Mouse (Mus musculus): ENCODE measurements around the gene 1700012P22Rik. TPM values are rescaled to one million over a fixed set of nuclear protein-coding genes. Genes with fewer than 3 reads are reported as not detected.

1700012P22Rik gene
- polyA plus RNA-seq, 1 experiment: not detected

DNA sequence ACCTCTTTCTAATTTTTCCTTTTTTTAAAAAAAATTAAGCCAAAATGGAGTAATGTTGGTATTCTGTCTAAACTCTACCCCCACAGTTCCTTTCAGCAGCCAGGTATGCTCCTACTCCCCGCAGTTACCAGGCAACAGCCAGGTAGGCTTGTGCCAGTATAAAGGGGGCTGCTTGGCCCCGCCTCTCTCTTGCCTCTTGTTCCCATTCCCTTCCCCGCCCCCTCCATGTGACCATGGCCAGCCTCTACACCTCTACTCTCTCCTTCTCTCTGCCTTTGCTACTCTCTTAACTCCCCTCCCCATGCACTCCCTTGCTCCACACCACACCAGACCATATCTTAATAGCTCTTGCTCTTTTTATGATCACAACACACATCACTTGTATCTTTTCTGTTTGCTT is 32.3 kb downstream of the 1700012P22Rik start:
- 97% methylated on average over 3 of the region's 3 CpGs for WGBS
- TF ChIP-seq POLR2A (IDR thresholded peaks at IDR 0.05; ENCODE audit: control insufficient read depth, extremely low read depth, insufficient read depth, low read length, poor library complexity) (no peak), CTCF (IDR thresholded peaks at IDR 0.05; ENCODE audit: borderline replicate concordance, control insufficient read depth, extremely low read depth, insufficient read depth, low read length, poor library complexity) (no peak)
- Histone ChIP-seq H3K27me3 (ENCODE audit: control insufficient read depth, insufficient read depth, low read length) (no peaks in the 10 kb centered on the region), H3K4me3 (ENCODE audit: control insufficient read depth, insufficient read depth, low read length) (no peak overlapping the region), H3K4me1 (replicated peaks; ENCODE audit: control insufficient read depth, insufficient read depth, low read length) (0 out of 2 replicates have a peak, but pooled peaks cover 3% of the 10 kb centered on the region), H3K27ac (ENCODE audit: control insufficient read depth, insufficient read depth, low read length) (no peak overlapping the region), H3K36me3 (ENCODE audit: control insufficient read depth, insufficient read depth, low read length) (no peaks in the 10 kb centered on the region)
- DNase-seq: no peak

DNA sequence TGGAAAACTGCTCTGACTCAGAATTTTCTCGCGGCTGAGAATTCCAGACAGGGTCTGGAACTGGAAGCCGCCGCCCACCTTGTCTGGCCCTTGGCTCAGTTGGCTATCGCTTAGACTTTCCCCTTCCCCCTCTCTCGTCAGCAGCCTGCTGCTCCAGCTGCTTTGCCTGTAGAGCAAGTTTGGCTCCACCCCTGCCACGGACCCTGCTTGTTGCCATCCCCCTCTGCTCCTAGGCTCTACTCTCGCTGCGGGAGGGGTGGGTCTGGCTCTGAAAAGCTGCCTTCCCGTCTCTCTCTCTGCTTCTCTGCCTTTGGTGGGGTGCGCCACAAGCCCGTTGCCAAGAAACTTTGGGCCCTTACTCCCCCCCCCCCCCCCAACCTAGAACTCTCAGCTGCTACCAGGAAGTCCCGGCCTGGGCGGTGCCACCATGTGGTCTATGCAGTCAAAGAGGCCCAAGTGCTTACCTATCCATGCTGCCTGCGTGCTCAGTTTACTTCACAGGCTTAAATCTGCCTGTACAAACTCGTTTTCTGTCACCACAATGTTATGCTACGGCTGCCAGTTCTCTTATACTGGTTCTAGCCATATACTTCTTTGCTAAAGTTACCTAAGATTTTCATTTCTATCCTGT is 34.0 kb downstream of the 1700012P22Rik start:
- DNase-seq: no peak
- no peaks in the 10 kb centered on the region for H3K36me3 ChIP-seq (ENCODE audit: control insufficient read depth, insufficient read depth, low read length)
- no peak for TF ChIP-seq POLR2A (IDR thresholded peaks at IDR 0.05; ENCODE audit: control insufficient read depth, extremely low read depth, insufficient read depth, low read length, poor library complexity)
- no peak for TF ChIP-seq CTCF (IDR thresholded peaks at IDR 0.05; ENCODE audit: borderline replicate concordance, control insufficient read depth, extremely low read depth, insufficient read depth, low read length, poor library complexity)
- 0 out of 2 replicates have a peak, but pooled peaks cover 3% of the 10 kb centered on the region for H3K4me1 ChIP-seq (replicated peaks; ENCODE audit: control insufficient read depth, insufficient read depth, low read length)
- H3K27me3 ChIP-seq (ENCODE audit: control insufficient read depth, insufficient read depth, low read length): no peaks in the 10 kb centered on the region
- H3K27ac ChIP-seq (ENCODE audit: control insufficient read depth, insufficient read depth, low read length): no peak overlapping the region
- WGBS: 5% methylated on average over 17 of the region's 17 CpGs
- no peak overlapping the region; the same call in 1 of the 2 replicates for H3K4me3 ChIP-seq (ENCODE audit: control insufficient read depth, insufficient read depth, low read length)

DNA sequence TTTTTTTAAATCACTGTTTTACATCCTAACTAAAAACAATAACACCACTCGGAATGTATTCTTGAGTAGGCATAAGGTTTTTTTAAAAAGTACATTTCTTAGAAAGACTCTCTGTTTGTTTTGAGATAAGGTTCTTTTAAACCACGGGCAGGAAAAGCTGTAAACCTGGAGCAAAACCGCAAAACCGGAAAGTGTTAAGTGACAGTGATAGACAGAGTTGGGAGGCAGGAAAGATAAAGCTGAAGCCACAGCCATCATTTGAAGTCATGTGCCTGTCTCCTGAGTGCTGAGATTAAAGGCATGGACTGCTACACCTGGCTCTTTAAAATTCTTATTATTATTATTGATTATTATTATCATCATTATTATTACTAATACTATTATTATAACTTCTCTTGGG is 35.9 kb downstream of the 1700012P22Rik start:
- H3K36me3 ChIP-seq (ENCODE audit: control insufficient read depth, insufficient read depth, low read length): no peaks in the 10 kb centered on the region
- DNase-seq: no peak
- 0 out of 2 replicates have a peak, but pooled peaks cover 3% of the 10 kb centered on the region for H3K4me1 ChIP-seq (replicated peaks; ENCODE audit: control insufficient read depth, insufficient read depth, low read length)
- no peak overlapping the region for H3K4me3 ChIP-seq (ENCODE audit: control insufficient read depth, insufficient read depth, low read length)
- no peak overlapping the region for H3K27ac ChIP-seq (ENCODE audit: control insufficient read depth, insufficient read depth, low read length)
- WGBS: 2% methylated on average over 4 of the region's 4 CpGs
- no peaks in the 10 kb centered on the region for H3K27me3 ChIP-seq (ENCODE audit: control insufficient read depth, insufficient read depth, low read length)
- TF ChIP-seq CTCF (IDR thresholded peaks at IDR 0.05; ENCODE audit: borderline replicate concordance, control insufficient read depth, extremely low read depth, insufficient read depth, low read length, poor library complexity): no peak
- TF ChIP-seq POLR2A (IDR thresholded peaks at IDR 0.05; ENCODE audit: control insufficient read depth, extremely low read depth, insufficient read depth, low read length, poor library complexity): no peak

DNA sequence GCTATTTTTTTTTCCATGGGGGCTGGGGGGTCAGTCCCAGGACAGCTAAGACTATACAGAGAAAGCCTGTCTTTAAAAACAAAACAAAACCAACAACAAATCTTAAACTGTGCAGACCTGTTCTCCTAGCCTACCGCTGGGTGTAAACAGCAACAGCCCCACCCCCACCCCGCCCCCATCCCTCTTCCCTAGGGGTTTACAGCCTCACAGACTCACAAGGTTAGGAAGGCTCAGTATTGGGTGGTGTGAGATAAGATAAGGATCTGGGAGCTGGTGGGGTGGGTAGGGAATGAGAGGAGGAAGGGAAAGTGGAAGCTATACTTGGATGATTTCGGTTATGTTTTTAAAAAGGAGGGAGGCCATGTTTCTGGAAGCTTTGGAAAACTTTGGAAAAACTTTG is 42.3 kb downstream of the 1700012P22Rik start:
- WGBS: 79% methylated on average over 3 of the region's 3 CpGs

DNA sequence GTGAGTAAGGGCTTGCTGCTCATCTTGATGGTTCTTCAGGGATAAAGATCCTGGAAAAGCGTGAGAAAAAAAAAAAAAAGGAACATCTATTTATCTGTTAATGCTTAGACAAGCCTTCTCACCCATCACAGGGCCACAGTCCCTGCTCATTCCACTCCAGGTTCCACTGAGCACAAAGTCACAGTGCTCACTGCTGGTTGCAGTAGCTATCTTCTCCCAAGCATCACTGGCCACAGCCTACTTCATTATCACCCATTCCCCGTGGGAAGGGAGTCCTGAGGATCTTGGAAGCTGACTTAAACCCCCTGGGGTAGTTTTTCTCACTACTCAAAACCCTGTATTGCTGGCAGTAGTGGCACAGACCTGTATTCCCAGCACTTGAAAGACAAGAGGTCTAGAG is 60.7 kb downstream of the 1700012P22Rik start, which contains the start of gene Pramef20:
Gene Pramef20 (minus strand): TSS at position 23 of the 400 bp plus-strand sequence.
- Histone ChIP-seq H3K27me3 (ENCODE audit: control insufficient read depth, insufficient read depth, low read length) (no peaks in the 10 kb centered on the region), H3K27ac (ENCODE audit: control insufficient read depth, insufficient read depth, low read length) (no peak within 1 kb of the TSS), H3K4me1 (replicated peaks; ENCODE audit: control insufficient read depth, insufficient read depth, low read length) (no peaks in the 10 kb centered on the region), H3K36me3 (ENCODE audit: control insufficient read depth, insufficient read depth, low read length) (no peaks in the 10 kb centered on the region), H3K4me3 (ENCODE audit: control insufficient read depth, insufficient read depth, low read length) (no peak within 1 kb of the TSS)
- 58% methylated on average over 2 of the region's 2 CpGs for WGBS
- no peak for DNase-seq
- no peak for TF ChIP-seq CTCF (IDR thresholded peaks at IDR 0.05; ENCODE audit: borderline replicate concordance, control insufficient read depth, extremely low read depth, insufficient read depth, low read length, poor library complexity)
- no peak for TF ChIP-seq POLR2A (IDR thresholded peaks at IDR 0.05; ENCODE audit: control insufficient read depth, extremely low read depth, insufficient read depth, low read length, poor library complexity)

More for the DNA sequence above, 42.3 kb downstream of the 1700012P22Rik start:
- TF ChIP-seq POLR2A (IDR thresholded peaks at IDR 0.05; ENCODE audit: control insufficient read depth, extremely low read depth, insufficient read depth, low read length, poor library complexity) (no peak), CTCF (IDR thresholded peaks at IDR 0.05; ENCODE audit: borderline replicate concordance, control insufficient read depth, extremely low read depth, insufficient read depth, low read length, poor library complexity) (no peak)
- DNase-seq: no peak
- Histone ChIP-seq H3K36me3 (ENCODE audit: control insufficient read depth, insufficient read depth, low read length) (no peaks in the 10 kb centered on the region), H3K4me1 (replicated peaks; ENCODE audit: control insufficient read depth, insufficient read depth, low read length) (no peaks in the 10 kb centered on the region), H3K27me3 (ENCODE audit: control insufficient read depth, insufficient read depth, low read length) (no peaks in the 10 kb centered on the region), H3K27ac (ENCODE audit: control insufficient read depth, insufficient read depth, low read length) (no peak overlapping the region), H3K4me3 (ENCODE audit: control insufficient read depth, insufficient read depth, low read length) (no peak overlapping the region)

Other genes starting within 250 kb of the 1700012P22Rik start
- not detected in 2 replicates for gene Oog2, start 248.1 kb downstream of the 1700012P22Rik start, polyA plus RNA-seq (2012; rRNA removed)
- gene C87977, start 225.5 kb downstream of the 1700012P22Rik start, polyA plus RNA-seq (2012; rRNA removed): not detected in 2 replicates
- not detected in 2 replicates for gene Pramel5, start 158.3 kb downstream of the 1700012P22Rik start, polyA plus RNA-seq (2012; rRNA removed)
- not detected in 2 replicates for gene Gm13128, start 108.5 kb downstream of the 1700012P22Rik start, polyA plus RNA-seq (2012; rRNA removed)
- gene Gm13119, start 80.8 kb downstream of the 1700012P22Rik start, polyA plus RNA-seq (2012; rRNA removed): not detected in 2 replicates
- gene Pramef20, start 60.8 kb downstream of the 1700012P22Rik start, polyA plus RNA-seq (2012; rRNA removed): not detected in 2 replicates
- gene Pramef12, start 30.3 kb downstream of the 1700012P22Rik start, polyA plus RNA-seq (2012; rRNA removed): 0.08 and 0.55 TPM in 2 replicates
- not detected in 2 replicates for gene Gm9944, start 14.5 kb upstream of the 1700012P22Rik start, polyA plus RNA-seq (2012; rRNA removed)
- gene Aadacl3, start 25.0 kb upstream of the 1700012P22Rik start, polyA plus RNA-seq (2012; rRNA removed): not detected in 2 replicates
- gene 9430007A20Rik, start 81.0 kb upstream of the 1700012P22Rik start, polyA plus RNA-seq (2012; rRNA removed): 0.09 TPM in 1 of 2 replicates, not detected in the other
- gene Gm13124, start 126.4 kb upstream of the 1700012P22Rik start, polyA plus RNA-seq (2012; rRNA removed): not detected in 2 replicates
- gene Aadacl4, start 174.9 kb upstream of the 1700012P22Rik start, polyA plus RNA-seq (2012; rRNA removed): not detected in 2 replicates
- not detected in 2 replicates for gene Gm436, start 247.6 kb upstream of the 1700012P22Rik start, polyA plus RNA-seq (2012; rRNA removed)